Mouse (Mus musculus) yolk sac, embryonic 10.5 days (tissue): ENCODE data around the gene Map3k19.

Source experiments
- DNase-seq: peaks from one replicate; pipeline ENCODE4 v3.0.0-alpha.2; 2017; ENCODE audit warnings: low spot score

Gene Map3k19

DNA sequence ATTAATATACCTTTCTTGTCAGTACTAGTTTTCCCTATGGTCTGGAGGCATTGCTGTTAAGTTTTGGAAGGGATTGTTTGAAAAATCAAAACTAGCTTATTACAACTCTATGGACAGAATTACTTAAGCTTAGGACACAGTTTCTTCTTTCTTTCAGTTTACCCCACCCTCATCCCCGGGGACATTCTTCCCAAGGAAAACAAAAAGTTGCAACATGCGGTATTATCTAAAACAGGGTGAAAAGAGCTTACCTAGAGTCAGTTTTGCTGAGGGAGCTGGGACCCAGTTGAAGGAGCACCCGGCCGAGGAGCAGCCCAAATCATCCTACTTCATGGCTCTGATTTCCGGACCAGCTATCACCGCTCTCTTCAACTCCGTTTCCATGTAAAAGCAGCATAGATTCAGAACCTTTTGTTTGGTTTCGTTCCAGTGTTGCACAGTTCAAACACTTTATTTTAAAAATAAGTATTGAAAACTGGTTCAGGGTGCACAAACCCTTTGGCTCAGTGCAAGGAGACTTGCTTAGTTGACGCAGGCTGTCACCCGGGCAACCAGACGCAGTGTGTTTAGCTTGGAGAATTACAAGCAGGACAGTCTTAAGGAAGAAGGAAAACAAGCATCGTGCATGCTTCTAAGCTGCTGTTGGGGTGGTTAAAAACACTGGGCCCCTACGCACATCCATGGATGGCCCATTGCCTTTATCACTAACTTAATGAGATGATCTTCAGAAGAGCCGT is at the start of gene Map3k19:
Gene Map3k19 (minus strand): TSS at position 546 of the 737 bp plus-strand sequence.
- no peak for DNase-seq

- DNase-seq, result no peak
These were observed 44.6 kb upstream of the Map3k19 start for GRCm38 (mm10) chr1:127899401-127899800.

DNA sequence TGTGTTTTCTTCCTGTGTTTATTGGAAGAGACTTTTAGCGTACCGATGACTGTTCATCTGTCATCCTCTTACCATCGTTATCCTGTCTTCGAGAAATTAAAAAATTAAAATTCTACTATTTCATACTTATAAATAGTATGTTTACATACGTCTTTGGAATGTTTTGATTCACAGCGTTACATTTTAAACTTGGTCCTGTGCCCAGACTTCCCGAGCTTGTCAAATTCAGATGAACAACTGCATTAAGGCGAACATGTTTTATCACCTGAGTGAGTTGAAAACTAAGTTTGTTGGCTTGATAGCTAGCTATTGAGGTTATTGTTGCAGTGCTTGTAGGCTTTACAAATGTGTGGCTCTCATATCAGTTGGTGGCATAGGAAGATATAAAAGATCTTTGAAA is 14.4 kb upstream of the Map3k19 start:
- DNase-seq, result no peak

- DNase-seq, result peak; percentile 91
These were observed 13.8 kb upstream of the Map3k19 start, which contains the start of gene Rab3gap1 for GRCm38 (mm10) chr1:127868300-127869261. Gene Rab3gap1 (plus strand): TSS chr1:127868773.

DNA sequence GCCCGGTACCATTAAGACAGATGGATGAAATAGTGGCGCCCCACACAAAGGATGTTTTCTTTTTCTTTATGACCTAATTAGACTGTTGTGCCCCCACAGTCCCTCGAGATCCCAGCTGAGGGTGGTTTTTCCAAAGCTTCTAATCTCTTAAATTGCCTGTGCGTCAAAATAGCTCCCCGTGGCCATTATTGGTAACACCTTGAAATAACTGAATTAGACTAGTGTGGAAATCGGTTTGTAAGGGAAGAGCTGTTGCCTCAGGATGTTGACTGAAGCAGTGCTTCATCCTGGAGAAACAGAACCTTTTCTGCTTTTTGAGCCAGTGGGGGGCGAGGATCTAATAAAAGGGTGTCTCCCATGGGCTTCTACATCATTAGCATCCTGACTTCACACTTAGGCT is 9.0 kb upstream of the Map3k19 start:
- no peak for DNase-seq

DNA sequence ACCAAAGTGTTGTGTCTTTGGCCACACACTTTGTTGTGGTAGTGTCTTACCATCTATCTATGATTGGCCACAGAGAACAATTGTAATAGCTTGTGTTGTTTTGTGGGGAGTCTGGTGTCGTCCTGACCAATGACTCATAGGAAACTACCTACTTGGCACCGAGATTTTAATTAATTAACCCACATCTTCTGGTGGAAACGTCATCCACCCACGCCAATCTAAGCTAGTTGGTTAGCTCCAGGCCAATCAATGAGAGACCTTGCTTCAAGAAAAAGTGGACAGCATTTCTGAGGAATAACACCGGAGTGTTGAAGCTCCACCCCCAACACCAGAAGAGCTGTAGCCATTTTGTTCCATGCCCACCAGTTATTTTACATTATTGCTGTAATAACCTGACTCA is 7.1 kb upstream of the Map3k19 start:
- DNase-seq, result no peak

DNA sequence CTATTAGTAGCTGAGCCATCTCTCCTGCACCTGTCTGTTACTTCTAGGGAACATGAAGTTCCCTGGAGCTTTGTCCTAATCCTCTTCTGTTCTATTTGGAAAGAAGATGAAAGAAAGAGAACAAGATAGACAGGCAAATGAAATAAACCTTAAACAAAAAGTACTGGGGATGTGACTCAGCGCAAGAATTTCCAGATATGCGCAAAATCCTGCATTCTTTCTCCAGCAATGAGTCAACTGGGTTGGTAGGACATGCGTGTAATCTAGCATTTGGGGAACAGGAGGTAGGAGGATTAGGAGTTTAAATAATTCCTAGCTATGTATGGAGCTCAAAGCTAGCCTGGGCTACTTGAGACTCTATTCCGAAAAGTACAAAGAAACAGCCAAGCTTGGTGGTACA is 5.7 kb upstream of the Map3k19 start:
- no peak for DNase-seq

GRCm38 (mm10) chr1:127859799-127860400 is 5.1 kb upstream of the Map3k19 start:
- DNase-seq, result no peak

- DNase-seq, result no peak
These were observed 4.3 kb upstream of the Map3k19 start for GRCm38 (mm10) chr1:127858945-127859648.

DNA sequence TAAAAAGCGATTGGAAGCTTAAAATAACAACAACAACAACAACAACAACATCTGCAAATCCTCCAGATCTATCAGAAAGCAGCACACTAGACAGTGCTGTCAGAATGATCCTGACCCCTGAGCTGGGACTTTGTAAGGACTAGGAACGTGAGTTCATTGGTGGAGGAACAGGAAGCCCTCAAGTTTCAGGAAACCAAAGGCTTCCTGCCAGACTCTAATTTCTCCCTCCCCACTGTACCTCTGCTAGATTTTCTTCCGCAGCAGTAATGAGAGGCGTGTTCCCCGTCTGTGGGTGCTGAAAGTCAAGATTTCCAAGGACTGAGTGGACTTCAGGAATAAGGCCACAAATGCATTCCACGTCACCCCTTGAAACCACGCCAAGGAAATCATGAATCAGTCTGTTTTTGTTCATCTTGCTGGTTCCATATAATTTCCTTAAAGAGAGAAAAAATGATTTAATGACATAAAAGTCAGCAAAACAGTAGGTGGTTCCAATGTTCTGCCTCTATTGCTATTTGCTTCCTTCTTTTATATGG is 4.7 kb downstream of the Map3k19 start:
- no peak for DNase-seq

GRCm38 (mm10) chr1:127845472-127845871 is 9.4 kb downstream of the Map3k19 start:
- no peak for DNase-seq

GRCm38 (mm10) chr1:127838602-127839001 is 16.2 kb downstream of the Map3k19 start:
- no peak for DNase-seq

- DNase-seq, result no peak
These were observed 18.2 kb downstream of the Map3k19 start for GRCm38 (mm10) chr1:127836619-127837018.

DNA sequence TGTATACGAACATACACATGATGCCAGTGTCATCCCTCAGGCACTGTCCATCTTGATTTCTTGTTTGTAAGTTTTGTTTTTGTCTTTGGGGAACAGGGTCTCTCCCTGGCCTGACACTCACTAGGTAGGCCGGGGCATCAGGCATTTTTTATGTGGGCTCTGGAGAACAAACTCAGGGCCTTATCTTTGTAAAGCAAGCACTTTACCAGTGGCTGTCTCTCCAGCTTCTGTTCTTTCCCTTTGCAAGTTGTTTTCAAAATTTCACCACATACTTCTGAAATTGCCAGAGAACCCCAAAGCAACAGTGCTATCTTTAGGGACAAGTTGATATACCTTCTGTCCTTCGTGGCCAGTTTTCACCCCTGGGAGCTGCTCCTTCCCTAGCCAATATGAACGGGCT is 20.6 kb downstream of the Map3k19 start:
- no peak for DNase-seq

DNA sequence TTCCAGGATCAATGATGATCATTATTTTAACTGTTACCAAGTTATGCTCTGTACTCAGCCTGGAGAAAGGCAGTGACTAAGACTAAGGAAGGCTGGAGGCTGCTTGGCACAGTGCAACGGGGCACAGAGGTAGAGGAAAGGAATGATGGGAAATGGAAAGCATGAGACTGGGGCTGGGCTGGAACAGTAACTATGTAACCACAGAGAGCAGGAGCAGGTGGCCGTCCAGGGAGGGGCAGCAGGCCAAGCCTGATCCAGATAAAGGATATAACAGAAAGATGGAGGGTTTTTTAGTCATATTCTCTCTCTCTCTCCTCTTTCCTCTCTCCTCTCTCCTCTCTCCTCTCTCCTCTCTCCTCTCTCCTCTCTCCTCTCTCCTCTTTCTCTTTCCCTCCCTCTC is 21.1 kb downstream of the Map3k19 start:
- DNase-seq, result no peak

GRCm38 (mm10) chr1:127830215-127830921 is 24.5 kb downstream of the Map3k19 start:
- no peak for DNase-seq

DNA sequence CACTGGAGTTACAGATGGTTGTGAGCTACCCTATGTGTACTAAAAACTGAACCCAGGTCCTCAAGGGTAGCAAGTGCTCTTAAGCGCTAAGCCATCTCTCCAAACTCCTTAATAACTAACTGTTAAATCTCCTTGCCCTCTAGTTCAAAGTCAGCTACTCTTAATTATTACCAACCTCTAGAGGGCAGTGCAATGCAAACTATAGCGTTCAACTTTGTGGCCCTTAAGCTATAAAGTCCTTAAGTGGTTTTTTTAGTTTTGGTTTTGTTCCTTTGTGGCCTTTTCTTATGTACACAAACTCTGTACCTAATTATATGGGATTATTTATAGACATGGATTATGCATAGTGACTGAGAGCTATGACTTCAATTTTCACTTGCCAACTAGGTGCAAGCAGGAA is 27.5 kb downstream of the Map3k19 start:
- DNase-seq, result no peak

DNA sequence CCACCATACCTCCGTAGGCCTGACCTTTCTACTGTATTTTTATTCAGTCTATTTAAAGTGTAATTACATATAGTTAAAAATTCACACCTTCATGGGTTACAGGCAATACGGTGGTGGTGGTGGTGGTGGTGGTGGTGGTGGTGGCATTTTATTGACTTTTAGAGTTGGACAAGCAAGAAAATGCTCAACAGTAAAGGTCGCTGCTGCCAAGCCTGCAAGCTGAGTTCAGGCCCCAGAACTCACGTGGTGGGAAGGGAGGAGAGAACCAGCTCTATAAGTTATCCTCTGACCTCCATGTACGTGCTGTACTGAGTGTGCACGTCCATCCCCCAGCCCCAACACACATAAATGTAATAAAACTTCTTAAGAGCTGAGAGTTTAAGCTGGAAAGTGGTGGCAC is 38.5 kb downstream of the Map3k19 start:
- no peak for DNase-seq

- no peak for DNase-seq
These were observed 41.9 kb downstream of the Map3k19 start for GRCm38 (mm10) chr1:127812929-127813328.

DNA sequence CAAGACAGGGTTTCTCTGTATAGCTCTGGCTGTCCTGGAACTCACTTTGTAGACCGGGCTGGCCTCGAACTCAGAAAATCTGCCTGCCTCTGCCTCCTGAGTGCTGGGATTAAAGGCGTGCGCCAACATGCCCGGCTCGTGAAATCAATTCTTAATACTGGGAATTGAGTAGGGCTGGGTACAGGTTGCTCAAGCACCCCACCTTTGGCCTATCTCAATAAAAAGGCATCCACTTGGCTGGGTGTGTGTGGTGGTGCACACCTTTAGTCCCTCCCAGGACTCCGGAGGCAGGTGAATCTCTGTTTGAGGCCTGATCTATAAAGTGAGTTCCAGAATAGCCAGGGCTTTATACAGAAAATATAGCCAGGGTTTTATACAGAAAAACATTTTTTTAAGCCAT is 46.2 kb downstream of the Map3k19 start:
- DNase-seq, result no peak

DNA sequence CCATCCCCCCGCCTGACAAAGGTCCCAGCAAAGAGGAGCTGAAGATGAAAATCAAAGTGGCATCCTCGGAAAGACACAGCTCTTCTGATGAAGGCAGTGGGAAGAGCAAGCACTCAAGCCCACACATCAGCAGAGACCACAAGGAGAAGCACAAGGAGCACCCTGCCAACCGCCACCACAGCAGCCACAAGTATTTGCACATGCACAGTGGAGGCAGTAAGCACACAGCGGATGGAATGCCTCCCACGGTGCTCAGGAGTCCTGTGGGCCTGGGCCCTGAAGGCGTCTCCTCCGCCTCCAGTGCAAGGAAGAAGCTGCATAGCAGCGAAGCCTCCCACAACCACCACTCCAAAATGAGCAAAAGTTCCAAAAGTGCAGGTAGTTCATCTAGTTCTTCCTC is 51.9 kb downstream of the Map3k19 start:
- DNase-seq, result no peak
